Mouse (Mus musculus): ENCODE measurements around the gene Zfyve27. TPM values are rescaled to one million over a fixed set of nuclear protein-coding genes. Genes with fewer than 3 reads are reported as not detected.

Gene Zfyve27
- total and polyA plus RNA-seq, 2 experiments, result 11.1 to 22.0 TPM

GRCm38 (mm10) chr19:42201696-42202381, 38.1 kb downstream of the Zfyve27 start, which contains the start of gene Sfrp5:
Gene Sfrp5, minus strand, starts transcription at chr19:42202252.
- DNase-seq (ENCODE audit: extremely low read depth, low read depth, low spot score), result no peak
- 3% methylated on average over 60 of the region's 60 CpGs for WGBS
- peaks cover 8% of the 10 kb centered on the region for H3K27me3 ChIP-seq (ENCODE audit: control insufficient read depth, insufficient read depth, low read length)

GRCm38 (mm10) chr19:42202467-42202866, 38.7 kb downstream of the Zfyve27 start:
- Histone ChIP-seq H3K9ac (ENCODE audit: low read depth, low read length) (no peak overlapping the region), H3K27me3 (ENCODE audit: control insufficient read depth, insufficient read depth, low read length) (peaks cover 8% of the 10 kb centered on the region), H3K79me2 (ENCODE audit: control insufficient read depth, insufficient read depth, low read length) (no peaks in the 10 kb centered on the region), H3K36me3 (ENCODE audit: control insufficient read depth, insufficient read depth, low read length) (no peaks in the 10 kb centered on the region), H3K4me1 (ENCODE audit: control insufficient read depth, insufficient read depth, low read length) (no peaks in the 10 kb centered on the region), H3K27ac (replicated peaks; ENCODE audit: insufficient read depth, low read depth, low read length) (no peak overlapping the region), H3K4me3 (ENCODE audit: insufficient read depth, low read depth, low read length) (no peak overlapping the region)
- TF ChIP-seq POLR2A (IDR thresholded peaks at IDR 0.05; ENCODE audit: extremely low read depth, insufficient read depth, low read length) (no peak), CTCF (IDR thresholded peaks at IDR 0.05; ENCODE audit: low read depth, low read length) (no peak)
- WGBS, result 38% methylated on average over 8 of the region's 8 CpGs
- no peak for DNase-seq (ENCODE audit: extremely low read depth, low read depth, low spot score)

More at GRCm38 (mm10) chr19:42201696-42202381, 38.1 kb downstream of the Zfyve27 start, which contains the start of gene Sfrp5:
- Histone ChIP-seq H3K27ac (replicated peaks; ENCODE audit: insufficient read depth, low read depth, low read length) (no peak within 1 kb of the TSS), H3K79me2 (ENCODE audit: control insufficient read depth, insufficient read depth, low read length) (no peaks in the 10 kb centered on the region), H3K36me3 (ENCODE audit: control insufficient read depth, insufficient read depth, low read length) (no peaks in the 10 kb centered on the region), H3K4me1 (ENCODE audit: control insufficient read depth, insufficient read depth, low read length) (no peaks in the 10 kb centered on the region), H3K9ac (ENCODE audit: low read depth, low read length) (no peak within 1 kb of the TSS), H3K4me3 (ENCODE audit: insufficient read depth, low read depth, low read length) (no peak within 1 kb of the TSS)
- TF ChIP-seq POLR2A (IDR thresholded peaks at IDR 0.05; ENCODE audit: extremely low read depth, insufficient read depth, low read length) (no peak), CTCF (IDR thresholded peaks at IDR 0.05; ENCODE audit: low read depth, low read length) (no peak)

GRCm38 (mm10) chr19:42204306-42204705, 40.6 kb downstream of the Zfyve27 start:
- peak; percentile 15 for DNase-seq (ENCODE audit: extremely low read depth, low read depth, low spot score)
- 62% methylated on average over 4 of the region's 4 CpGs for WGBS
- H3K27me3 ChIP-seq (ENCODE audit: control insufficient read depth, insufficient read depth, low read length), result peaks cover 8% of the 10 kb centered on the region

GRCm38 (mm10) chr19:42205201-42205600, 41.5 kb downstream of the Zfyve27 start:
- no peak for DNase-seq (ENCODE audit: extremely low read depth, low read depth, low spot score)
- WGBS, result 87% methylated on average over 8 of the region's 8 CpGs
- H3K27me3 ChIP-seq (ENCODE audit: control insufficient read depth, insufficient read depth, low read length), result peaks cover 8% of the 10 kb centered on the region

More at GRCm38 (mm10) chr19:42204306-42204705, 40.6 kb downstream of the Zfyve27 start:
- H3K4me1 ChIP-seq (ENCODE audit: control insufficient read depth, insufficient read depth, low read length), result no peaks in the 10 kb centered on the region
- H3K36me3 ChIP-seq (ENCODE audit: control insufficient read depth, insufficient read depth, low read length), result no peaks in the 10 kb centered on the region
- no peak overlapping the region for H3K4me3 ChIP-seq (ENCODE audit: insufficient read depth, low read depth, low read length)
- H3K9ac ChIP-seq (ENCODE audit: low read depth, low read length), result no peak overlapping the region
- H3K27ac ChIP-seq (replicated peaks; ENCODE audit: insufficient read depth, low read depth, low read length), result no peak overlapping the region
- no peak for TF ChIP-seq CTCF (IDR thresholded peaks at IDR 0.05; ENCODE audit: low read depth, low read length)
- TF ChIP-seq POLR2A (IDR thresholded peaks at IDR 0.05; ENCODE audit: extremely low read depth, insufficient read depth, low read length), result no peak
- no peaks in the 10 kb centered on the region for H3K79me2 ChIP-seq (ENCODE audit: control insufficient read depth, insufficient read depth, low read length)

GRCm38 (mm10) chr19:42209485-42209884, 45.7 kb downstream of the Zfyve27 start:
- no peaks in the 10 kb centered on the region for H3K79me2 ChIP-seq (ENCODE audit: control insufficient read depth, insufficient read depth, low read length)
- no peaks in the 10 kb centered on the region for H3K4me1 ChIP-seq (ENCODE audit: control insufficient read depth, insufficient read depth, low read length)
- no peak overlapping the region for H3K27ac ChIP-seq (replicated peaks; ENCODE audit: insufficient read depth, low read depth, low read length)
- no peak overlapping the region for H3K9ac ChIP-seq (ENCODE audit: low read depth, low read length)
- H3K4me3 ChIP-seq (ENCODE audit: insufficient read depth, low read depth, low read length), result no peak overlapping the region
- no peaks in the 10 kb centered on the region for H3K27me3 ChIP-seq (ENCODE audit: control insufficient read depth, insufficient read depth, low read length)
- DNase-seq (ENCODE audit: extremely low read depth, low read depth, low spot score), result no peak
- no peaks in the 10 kb centered on the region for H3K36me3 ChIP-seq (ENCODE audit: control insufficient read depth, insufficient read depth, low read length)
- 72% methylated on average over 7 of the region's 7 CpGs for WGBS
- TF ChIP-seq CTCF (IDR thresholded peaks at IDR 0.05; ENCODE audit: low read depth, low read length) (no peak), POLR2A (IDR thresholded peaks at IDR 0.05; ENCODE audit: extremely low read depth, insufficient read depth, low read length) (no peak)

More at GRCm38 (mm10) chr19:42205201-42205600, 41.5 kb downstream of the Zfyve27 start:
- TF ChIP-seq POLR2A (IDR thresholded peaks at IDR 0.05; ENCODE audit: extremely low read depth, insufficient read depth, low read length) (no peak), CTCF (IDR thresholded peaks at IDR 0.05; ENCODE audit: low read depth, low read length) (no peak)
- Histone ChIP-seq H3K27ac (replicated peaks; ENCODE audit: insufficient read depth, low read depth, low read length) (no peak overlapping the region), H3K4me3 (ENCODE audit: insufficient read depth, low read depth, low read length) (no peak overlapping the region), H3K79me2 (ENCODE audit: control insufficient read depth, insufficient read depth, low read length) (no peaks in the 10 kb centered on the region), H3K4me1 (ENCODE audit: control insufficient read depth, insufficient read depth, low read length) (no peaks in the 10 kb centered on the region), H3K36me3 (ENCODE audit: control insufficient read depth, insufficient read depth, low read length) (no peaks in the 10 kb centered on the region), H3K9ac (ENCODE audit: low read depth, low read length) (no peak overlapping the region)

- 74% methylated on average over 6 of the region's 6 CpGs for WGBS
- Histone ChIP-seq H3K9ac (ENCODE audit: low read depth, low read length) (no peak overlapping the region), H3K79me2 (ENCODE audit: control insufficient read depth, insufficient read depth, low read length) (no peaks in the 10 kb centered on the region), H3K4me1 (ENCODE audit: control insufficient read depth, insufficient read depth, low read length) (no peaks in the 10 kb centered on the region), H3K36me3 (ENCODE audit: control insufficient read depth, insufficient read depth, low read length) (no peaks in the 10 kb centered on the region), H3K4me3 (ENCODE audit: insufficient read depth, low read depth, low read length) (no peak overlapping the region), H3K27me3 (ENCODE audit: control insufficient read depth, insufficient read depth, low read length) (no peaks in the 10 kb centered on the region), H3K27ac (replicated peaks; ENCODE audit: insufficient read depth, low read depth, low read length) (no peak overlapping the region)
- TF ChIP-seq POLR2A (IDR thresholded peaks at IDR 0.05; ENCODE audit: extremely low read depth, insufficient read depth, low read length) (no peak), CTCF (IDR thresholded peaks at IDR 0.05; ENCODE audit: low read depth, low read length) (no peak)
- no peak for DNase-seq (ENCODE audit: extremely low read depth, low read depth, low spot score)
Observed at GRCm38 (mm10) chr19:42209976-42210375, 46.2 kb downstream of the Zfyve27 start.
